Mouse (Mus musculus) G1E (cell line): ENCODE results near the gene Pck1.

Source experiments
- CTCF ChIP-seq: IDR thresholded peaks from 2 replicates; pipeline ENCODE4 v1.5.1; 2012; ENCODE audit warnings: low read depth, low read length, inconsistent platforms, mixed read lengths
- GATA1 ChIP-seq: IDR thresholded peaks from 2 replicates; pipeline ENCODE4 v1.6.1; 2012; ENCODE audit warnings: borderline replicate concordance, low read length, inconsistent platforms, mixed read lengths

GRCm38 (mm10) chr2:173106409-173106808 is 46.4 kb upstream of the Pck1 start:
- no peak for TF ChIP-seq CTCF
- TF ChIP-seq GATA1: no peak
